Mouse (Mus musculus) thymus, adult 2 months (tissue): ENCODE data around the gene Efnb3. TPM values are rescaled to one million over a fixed set of nuclear protein-coding genes. Genes with fewer than 3 reads are reported as not detected.
A peak's percentile ranks its signal among the peaks of the same experiment; 100 is the strongest.

Experiments
- DNase-seq: peaks from one replicate; pipeline ENCODE4 v3.0.0; 2021
- H3K27ac ChIP-seq: fragments of 200-500 bp; 2 replicates; pipeline ENCODE4 v1.5.1; 2012; ENCODE audit warnings: low read length, control low read depth; ENCODE audit not compliant: control insufficient read depth, insufficient read depth
- H3K27me3 ChIP-seq: fragments of 200-500 bp; 2 replicates; pipeline ENCODE4 v1.6.1; 2012; ENCODE audit warnings: mild to moderate bottlenecking, low read length, moderate library complexity, mixed read lengths; ENCODE audit not compliant: control insufficient read depth, insufficient read depth
- H3K36me3 ChIP-seq: fragments of 200-500 bp; 2 replicates; pipeline ENCODE4 v1.6.1; 2012; ENCODE audit warnings: mild to moderate bottlenecking, low read length, moderate library complexity; ENCODE audit not compliant: control insufficient read depth, insufficient read depth
- H3K4me1 ChIP-seq: fragments of 200-500 bp; replicated peaks from 2 replicates; pipeline ENCODE4 v1.6.1; 2012; ENCODE audit warnings: low read length; ENCODE audit not compliant: control insufficient read depth, insufficient read depth
- H3K4me3 ChIP-seq: fragments of 200-500 bp; 2 replicates; pipeline ENCODE4 v1.5.1; 2012; ENCODE audit warnings: mild to moderate bottlenecking, low read length, control low read depth, moderate library complexity; ENCODE audit not compliant: control insufficient read depth, insufficient read depth
- CTCF ChIP-seq: fragments of 200-500 bp; IDR thresholded peaks from 2 replicates; pipeline ENCODE4 v1.5.1; 2012; ENCODE audit warnings: mild to moderate bottlenecking, control low read depth, low read length, moderate library complexity, borderline replicate concordance; ENCODE audit not compliant: control insufficient read depth, poor library complexity, insufficient read depth; ENCODE audit errors: extremely low read depth
- POLR2A ChIP-seq: fragments of 200-500 bp; IDR thresholded peaks from 2 replicates; pipeline ENCODE4 v1.6.1; 2012; ENCODE audit warnings: mild to moderate bottlenecking, low read length, control low read depth, moderate library complexity; ENCODE audit not compliant: control insufficient read depth, poor library complexity, insufficient read depth; ENCODE audit errors: extremely low read depth
- WGBS: fragments of 180-500 bp; shearing (Covaris S2); methylation state at CpG from one replicate; pipeline ENCODE4 v1.1.7; 2018; 5-methylcytosine and 5-hydroxymethylcytosine counted together
- polyA plus RNA-seq: library from polyadenylated mRNA; depleted of rRNA; stranded (reverse); fragments of >200 nt; gene quantifications from 2 replicates; pipeline ENCODE4 v1.2.3, GENCODE M21; 2012

Gene Efnb3
- polyA plus RNA-seq, 1 experiment = 8.7 TPM

DNA sequence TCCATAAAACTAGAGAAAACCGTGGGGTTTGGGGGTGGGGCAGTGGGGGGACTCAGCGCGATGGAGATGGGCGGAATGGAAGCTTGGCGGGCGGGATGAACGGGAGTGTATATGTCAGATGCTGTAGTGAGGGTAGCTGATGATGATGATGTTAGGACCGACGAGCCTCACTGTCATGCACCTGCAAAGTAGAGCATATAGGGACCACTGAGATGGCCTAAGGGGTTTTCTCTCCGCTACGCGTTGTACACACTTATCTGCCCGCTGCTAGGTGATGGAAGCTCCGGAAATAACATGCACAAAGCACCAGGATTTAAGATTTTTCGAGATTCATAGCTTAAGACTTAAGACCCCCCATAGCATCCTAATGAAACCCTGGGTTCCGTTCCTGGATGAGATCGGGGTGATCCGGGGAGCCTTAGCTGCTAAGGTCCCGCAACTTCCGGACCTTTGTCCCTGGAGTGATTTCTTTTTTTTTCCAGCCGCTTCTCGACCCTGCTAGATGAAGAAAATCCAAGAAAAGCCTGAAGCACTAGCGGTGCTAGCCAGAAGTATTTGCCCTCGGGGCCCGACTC, 20.7 kb upstream of the Efnb3 start:
- Histone ChIP-seq H3K27ac (peak overlapping the region; percentile 98), H3K4me3 (peak overlapping the region; percentile 95), H3K4me1 (peaks cover 21% of the 10 kb centered on the region), H3K27me3 (no peaks in the 10 kb centered on the region), H3K36me3 (no peaks in the 10 kb centered on the region)
- DNase-seq = no peak
- WGBS = under 1% methylated on average over 25 of the region's 25 CpGs
- TF ChIP-seq POLR2A (no peak), CTCF (no peak)

DNA sequence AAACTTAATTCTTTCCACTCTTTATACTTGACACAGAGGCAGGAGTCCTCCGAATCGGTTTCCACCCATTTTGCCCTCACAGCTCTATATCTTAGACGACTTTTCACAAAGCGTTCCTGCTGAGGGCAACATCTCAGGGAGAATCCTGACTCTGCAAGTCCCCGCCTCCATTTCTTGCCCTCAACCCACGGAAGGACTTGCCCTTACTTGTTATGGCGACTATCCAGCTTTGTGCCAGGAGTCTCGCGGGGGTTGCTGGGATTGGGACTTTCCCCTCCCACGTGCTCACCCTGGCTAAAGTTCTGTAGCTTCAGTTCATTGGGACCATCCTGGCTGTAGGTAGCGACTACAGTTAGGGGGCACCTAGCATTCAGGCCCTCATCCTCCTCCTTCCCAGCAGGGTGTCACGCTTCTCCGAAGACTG, 20.1 kb upstream of the Efnb3 start, which contains the start of the genes Wrap53 and Trp53:
TSS of gene Wrap53 (minus strand) at position 165 of the 424 bp plus-strand sequence.
TSS of gene Trp53 (plus strand) at position 269 of the 424 bp plus-strand sequence.
- Histone ChIP-seq H3K4me1 (peaks cover 21% of the 10 kb centered on the region), H3K27me3 (no peaks in the 10 kb centered on the region), H3K4me3 (peak within 1 kb of the TSS; percentile 95), H3K36me3 (no peaks in the 10 kb centered on the region), H3K27ac (peak within 1 kb of the TSS; percentile 98)
- DNase-seq = peak; percentile 95
- WGBS = under 1% methylated on average over 13 of the region's 13 CpGs
- no peak for TF ChIP-seq CTCF
- peak; percentile 37; the same call in 1 of the 2 replicates for TF ChIP-seq POLR2A

DNA sequence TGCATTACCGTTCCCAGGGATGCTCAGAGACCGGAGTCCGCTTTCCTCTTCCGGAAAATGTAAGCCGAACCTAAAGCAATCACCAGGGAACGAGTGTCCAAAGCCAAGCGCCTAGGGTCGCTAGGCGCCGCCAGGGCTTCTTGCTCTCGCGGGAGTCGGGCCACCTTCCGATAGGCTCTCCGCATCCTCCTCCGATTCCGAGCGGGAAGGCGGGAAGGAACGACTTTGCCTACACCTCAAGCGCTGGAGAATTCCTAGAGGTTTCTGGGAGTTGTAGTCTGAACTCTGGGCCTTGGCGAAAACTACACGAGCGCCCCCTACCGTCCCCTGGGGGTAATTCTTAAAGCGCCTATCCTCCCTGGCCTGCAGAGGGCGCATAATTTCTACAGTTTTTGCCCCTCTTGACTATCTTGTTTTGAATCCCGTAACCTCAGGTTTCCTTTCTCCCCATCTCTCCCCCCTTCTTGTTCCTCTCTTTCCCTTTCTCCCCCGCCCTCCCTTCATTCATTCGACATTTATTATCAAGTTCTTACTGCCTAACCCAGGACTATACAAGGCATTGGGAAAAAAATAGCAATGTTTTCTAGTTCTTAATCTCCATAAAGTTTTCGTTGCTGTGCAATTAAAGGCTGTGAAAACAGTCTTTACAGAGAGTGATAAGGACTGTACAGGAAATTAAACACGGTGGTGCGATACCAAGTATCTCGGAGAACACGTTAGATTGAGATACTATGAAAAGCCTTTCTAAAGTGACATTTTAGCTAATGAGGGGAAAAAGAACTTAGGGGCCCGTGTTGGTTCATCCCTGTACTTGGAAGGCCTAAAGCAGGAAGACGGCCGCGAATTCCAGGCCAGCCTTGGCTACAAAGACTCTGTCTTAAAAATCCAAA, 19.4 kb upstream of the Efnb3 start:
- H3K4me3 ChIP-seq = peak overlapping the region; percentile 95
- no peaks in the 10 kb centered on the region for H3K36me3 ChIP-seq
- peak; percentile 96 for DNase-seq
- TF ChIP-seq CTCF = peak; percentile 94
- peak; percentile 56; the same call in 1 of the 2 replicates for TF ChIP-seq POLR2A
- peaks cover 23% of the 10 kb centered on the region for H3K4me1 ChIP-seq
- no peaks in the 10 kb centered on the region for H3K27me3 ChIP-seq
- peak overlapping the region; percentile 70 for H3K27ac ChIP-seq
- whole genome bisulfite sequencing = under 1% methylated on average over 39 of the region's 39 CpGs

DNA sequence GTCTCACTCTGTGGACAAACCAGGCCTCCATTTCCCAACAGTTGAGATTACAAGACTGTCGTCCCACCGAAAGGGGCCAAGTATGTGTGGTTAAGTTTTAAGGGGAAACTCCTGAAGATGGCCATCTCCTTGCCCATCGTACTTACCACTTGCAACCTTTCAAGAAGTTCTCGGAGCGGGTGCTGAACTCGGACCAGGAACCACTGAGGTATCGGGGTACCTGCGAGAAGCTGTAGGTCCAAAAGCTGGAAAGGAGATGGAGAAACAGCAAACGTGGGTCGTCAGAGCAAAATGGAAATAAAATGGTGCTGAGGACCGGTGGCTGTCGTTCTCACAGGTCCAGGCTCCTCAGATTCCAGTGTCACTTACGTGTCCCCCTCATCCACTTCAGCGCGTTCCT, 18.3 kb upstream of the Efnb3 start:
- Histone ChIP-seq H3K4me3 (peak overlapping the region; percentile 77), H3K27me3 (no peaks in the 10 kb centered on the region), H3K4me1 (peaks cover 23% of the 10 kb centered on the region), H3K27ac (peak overlapping the region; percentile 36; the same call in 1 of the 2 replicates), H3K36me3 (no peaks in the 10 kb centered on the region)
- no peak for DNase-seq
- no peak for TF ChIP-seq CTCF
- no peak for TF ChIP-seq POLR2A
- 12% methylated on average over 15 of the region's 15 CpGs for WGBS

DNA sequence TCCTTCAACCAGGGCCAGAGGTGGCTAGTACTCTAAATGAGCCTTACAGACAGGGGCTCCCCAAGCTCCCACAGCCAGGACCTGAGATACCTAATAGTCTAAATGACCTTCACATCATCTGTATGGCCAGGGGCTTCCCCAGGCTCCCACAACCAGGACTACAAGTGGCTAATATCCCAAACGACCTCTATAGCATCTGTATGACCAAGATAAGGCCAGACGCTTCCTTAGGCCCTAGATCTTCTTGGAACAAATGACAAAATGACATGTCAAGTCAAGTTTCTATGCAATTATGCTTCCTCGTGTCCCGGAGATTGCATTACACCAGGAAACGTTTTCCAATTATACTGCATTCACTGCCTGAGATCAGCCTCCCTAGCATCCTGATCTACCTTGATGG, 16.3 kb upstream of the Efnb3 start:
- 90% methylated on average over 5 of the region's 5 CpGs for WGBS
- TF ChIP-seq POLR2A = no peak
- no peak for TF ChIP-seq CTCF

DNA sequence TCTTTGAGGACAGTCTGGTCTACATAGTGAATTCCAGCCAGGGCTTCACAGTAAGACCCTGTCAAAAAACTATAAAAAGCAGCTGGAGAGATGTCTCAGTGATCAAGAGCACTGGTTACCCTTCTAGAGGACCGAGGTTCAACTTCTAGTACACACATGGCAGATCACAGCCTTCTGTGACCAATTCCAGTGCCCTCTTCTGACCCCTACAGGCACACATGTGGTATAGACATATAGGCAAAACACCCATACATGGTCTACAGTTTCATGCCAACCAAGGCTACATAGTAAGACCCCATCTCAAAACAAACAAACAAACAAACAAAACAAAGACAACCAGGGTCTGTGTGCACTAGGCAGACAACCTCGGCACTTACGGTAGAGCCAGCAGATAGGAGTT, 15.2 kb upstream of the Efnb3 start:
- WGBS = 60% methylated on average over 3 of the region's 3 CpGs

More for the DNA sequence above, 16.3 kb upstream of the Efnb3 start:
- Histone ChIP-seq H3K4me1 (peaks cover 26% of the 10 kb centered on the region), H3K27ac (no peak overlapping the region), H3K4me3 (no peak overlapping the region), H3K27me3 (no peaks in the 10 kb centered on the region), H3K36me3 (no peaks in the 10 kb centered on the region)
- DNase-seq = no peak

More for the DNA sequence above, 15.2 kb upstream of the Efnb3 start:
- H3K27me3 ChIP-seq = no peaks in the 10 kb centered on the region
- peak; percentile 44 for DNase-seq
- TF ChIP-seq CTCF (no peak), POLR2A (no peak)
- H3K4me1 ChIP-seq = peaks cover 26% of the 10 kb centered on the region
- no peak overlapping the region for H3K4me3 ChIP-seq
- H3K36me3 ChIP-seq = peaks cover 8% of the 10 kb centered on the region
- H3K27ac ChIP-seq = no peak overlapping the region
